ENCODE assay signal across 26 mouse cellular contexts in genomic region chr1:138523962-138524361, GRCm38 (mm10).
A peak's percentile ranks its signal among the peaks of the same experiment; 100 is the strongest.
DNase-seq lines count a peak whose midpoint lies in the region; ATAC-seq lines count a peak whose summit lies in the region.
"Had no signal": no experiment of that assay in that cellular context is flagged by ENCODE, and none has a peak within 500 bp of the region (broad histone marks: within the 10 kb centered on the region; RNA-seq: fewer than 3 reads in every experiment).

No protein-coding gene starts in this region.

- no peak overlapping the region for H3K4me2 ChIP-seq in neural tube, embryonic 11.5 days (ENCODE audit: low read depth)
- no peak overlapping the region for H3K4me2 ChIP-seq in forebrain, embryonic 12.5 days
- H3K4me2 ChIP-seq in midbrain, embryonic 14.5 days (ENCODE audit: low read length), result no peak overlapping the region
- H3K4me2 ChIP-seq: heart, embryonic 13.5 days; hindbrain, embryonic 13.5 days had no signal

- no peaks in the 10 kb centered on the region for H3K36me3 ChIP-seq in neural tube, embryonic 11.5 days (ENCODE audit: control insufficient read depth, insufficient read depth, low read length)
- H3K36me3 ChIP-seq in forebrain, embryonic 12.5 days (replicated peaks), result no peaks in the 10 kb centered on the region
- H3K36me3 ChIP-seq in midbrain, embryonic 14.5 days (ENCODE audit: control insufficient read depth, insufficient read depth, low read length), result no peaks in the 10 kb centered on the region
- H3K36me3 ChIP-seq: hindbrain, embryonic 13.5 days had no signal

- WGBS in neural tube, embryonic 11.5 days, result 42% methylated on average over 6 of the region's 6 CpGs
- 34% methylated on average over 6 of the region's 6 CpGs for WGBS in forebrain, embryonic 12.5 days
- 45% methylated on average over 6 of the region's 6 CpGs for WGBS in midbrain, embryonic 14.5 days

- no peak overlapping the region for H3K4me3 ChIP-seq in neural tube, embryonic 11.5 days (ENCODE audit: low read depth, low read length)
- no peak overlapping the region for H3K4me3 ChIP-seq in forebrain, embryonic 12.5 days (replicated peaks)
- no peak overlapping the region for H3K4me3 ChIP-seq in midbrain, embryonic 14.5 days (replicated peaks; ENCODE audit: low read depth, low read length)
- H3K4me3 ChIP-seq: heart, adult 2 months; heart, embryonic 13.5 days; hindbrain, embryonic 13.5 days; layer of hippocampus, adult 2 months; myocyte had no signal

- DNase-seq in neural tube, embryonic 11.5 days (ENCODE audit: low spot score), result no peak
- DNase-seq in neural tube, embryonic 10.5 days (ENCODE audit: extremely low spot score, low spot score), result no peak
- peak; percentile 70 for DNase-seq in midbrain, embryonic 14.5 days
- DNase-seq in retina, postnatal 1 day, result peak; percentile 70
- no peak for DNase-seq in ovary, postnatal 36 days (ENCODE audit: low spot score)
- DNase-seq: adrenal gland, postnatal 10 days; B cell, adult 2 months; cerebellum, adult 2 months; cerebellum, postnatal 25 days; gastrocnemius, postnatal 25 days; heart, adult 2 months; kidney, adult 2 months; kidney, postnatal 14 days; lung, postnatal 4 days; thymus, adult 2 months; thymus, postnatal 4 days had no signal

- ATAC-seq in neural tube, embryonic 11.5 days (ENCODE audit: insufficient read depth, low FRiP score, low TSS enrichment), result peak; percentile 50; the same call in 1 of the 2 replicates
- ATAC-seq in forebrain, embryonic 12.5 days (ENCODE audit: low FRiP score), result peak; percentile 82; the same call in 1 of the 2 replicates
- peak; percentile 78 for ATAC-seq in midbrain, embryonic 14.5 days (ENCODE audit: low FRiP score, low TSS enrichment)
- no peak for ATAC-seq in frontal cortex, adult (ENCODE audit: low TSS enrichment)
- ATAC-seq: inflammation-experienced regulatory T-cells, adult 6 months had no signal

- no peak overlapping the region for H3K9ac ChIP-seq in neural tube, embryonic 11.5 days (ENCODE audit: low read length)
- H3K9ac ChIP-seq in forebrain, embryonic 12.5 days, result no peak overlapping the region
- H3K9ac ChIP-seq in midbrain, embryonic 14.5 days (replicated peaks; ENCODE audit: low read length), result no peak overlapping the region
- H3K9ac ChIP-seq: heart, embryonic 13.5 days; hindbrain, embryonic 13.5 days had no signal

- no peak overlapping the region for H3K27ac ChIP-seq in neural tube, embryonic 11.5 days (ENCODE audit: low read depth, low read length)
- H3K27ac ChIP-seq in forebrain, embryonic 12.5 days, result peak overlapping the region; percentile 56; the same call in 1 of the 2 replicates
- H3K27ac ChIP-seq in midbrain, embryonic 14.5 days (replicated peaks; ENCODE audit: low read depth, low read length), result peak overlapping the region; percentile 62
- H3K27ac ChIP-seq: heart, adult 2 months; heart, embryonic 13.5 days; hindbrain, embryonic 13.5 days; layer of hippocampus, adult 2 months; stomach, postnatal 0 days had no signal

- no peaks in the 10 kb centered on the region for H3K4me1 ChIP-seq in neural tube, embryonic 11.5 days (ENCODE audit: control insufficient read depth, insufficient read depth, low read length)
- H3K4me1 ChIP-seq in forebrain, embryonic 12.5 days, result peaks cover 14% of the 10 kb centered on the region; the same call in 1 of the 2 replicates
- peaks cover 9% of the 10 kb centered on the region for H3K4me1 ChIP-seq in midbrain, embryonic 14.5 days (ENCODE audit: control insufficient read depth, insufficient read depth, low read length)
- H3K4me1 ChIP-seq: heart, embryonic 13.5 days; hindbrain, embryonic 13.5 days had no signal

- H3K27me3 ChIP-seq in neural tube, embryonic 11.5 days (ENCODE audit: control insufficient read depth, insufficient read depth, low read length), result no peaks in the 10 kb centered on the region
- H3K27me3 ChIP-seq in forebrain, embryonic 12.5 days, result no peaks in the 10 kb centered on the region
- no peaks in the 10 kb centered on the region for H3K27me3 ChIP-seq in midbrain, embryonic 14.5 days (ENCODE audit: control insufficient read depth, insufficient read depth, low read length)
- H3K27me3 ChIP-seq: CH12.LX; heart, embryonic 13.5 days; hindbrain, embryonic 13.5 days had no signal

- no peaks in the 10 kb centered on the region for H3K9me3 ChIP-seq in neural tube, embryonic 11.5 days (ENCODE audit: control insufficient read depth, low read length)
- H3K9me3 ChIP-seq in forebrain, embryonic 12.5 days, result no peaks in the 10 kb centered on the region
- no peaks in the 10 kb centered on the region for H3K9me3 ChIP-seq in midbrain, embryonic 14.5 days (ENCODE audit: control insufficient read depth, low read length)
- H3K9me3 ChIP-seq: G1E; heart, embryonic 13.5 days; hindbrain, embryonic 13.5 days had no signal

Comparison
In these comparisons a context has a peak if more than half of its experiments do, and no peak if none do; other contexts are left out.
1. DNase-seq: peak in midbrain, embryonic 14.5 days (single experiment) and retina, postnatal 1 day (single experiment); none in neural tube, embryonic 11.5 days (single experiment), neural tube, embryonic 10.5 days (single experiment) and ovary, postnatal 36 days (single experiment).